Mouse (Mus musculus) ES-E14 (cell line): ENCODE results near the gene Syt6.

Experiments used
- MAFK ChIP-seq: IDR thresholded peaks from 2 replicates; pipeline ENCODE4 v1.6.1; 2014; ENCODE audit warnings: mild to moderate bottlenecking, low read depth, low read length, inconsistent platforms; ENCODE audit not compliant: insufficient read depth
- ZC3H11A ChIP-seq: IDR thresholded peaks from 2 replicates; pipeline ENCODE4 v1.6.1; 2012; ENCODE audit warnings: low read depth, mild to moderate bottlenecking, inconsistent platforms, low read length, borderline replicate concordance
- ZNF384 ChIP-seq: IDR thresholded peaks from 2 replicates; pipeline ENCODE4 v1.6.1; 2012; ENCODE audit warnings: low read depth, low read length, inconsistent platforms

GRCm38 (mm10) chr3:103615621-103616020 lies 40.6 kb downstream of the Syt6 start:
- TF ChIP-seq ZNF384 (no peak), ZC3H11A (no peak), MAFK (no peak)
